Mouse (Mus musculus) ES-E14 (cell line): ENCODE measurements around the gene Wnt2b.

ENCODE experiments used
- CHD2 ChIP-seq: IDR thresholded peaks from 2 replicates; pipeline ENCODE4 v1.6.1; 2014; ENCODE audit warnings: mild to moderate bottlenecking, low read depth, low read length, inconsistent platforms
- HCFC1 ChIP-seq: IDR thresholded peaks from 2 replicates; pipeline ENCODE4 v1.6.1; 2012; ENCODE audit warnings: low read length, inconsistent platforms, borderline replicate concordance; ENCODE audit not compliant: insufficient read depth
- ZC3H11A ChIP-seq: IDR thresholded peaks from 2 replicates; pipeline ENCODE4 v1.6.1; 2012; ENCODE audit warnings: low read depth, mild to moderate bottlenecking, inconsistent platforms, low read length, borderline replicate concordance

GRCm38 (mm10) chr3:104929385-104929784 is 32.3 kb downstream of the Wnt2b start:
- TF ChIP-seq ZC3H11A (no peak), HCFC1 (no peak), CHD2 (no peak)
